8 mouse cellular contexts compared by ENCODE assay signal in the genomic region with DNA sequence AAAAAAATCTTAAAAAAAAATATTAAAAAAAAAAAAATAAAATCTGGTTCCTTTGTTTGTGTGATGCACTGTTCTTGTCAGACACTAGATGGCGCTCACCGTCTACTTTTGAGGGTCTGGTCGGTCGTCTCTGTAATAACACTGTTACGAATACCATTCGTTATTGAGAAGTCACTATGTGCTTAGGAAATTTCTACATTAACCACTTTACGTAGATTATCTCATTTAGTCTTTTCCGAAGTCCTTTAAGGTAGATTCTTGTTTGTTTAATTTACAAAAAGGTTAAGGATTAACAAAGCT. TPM values are rescaled to one million over a fixed set of nuclear protein-coding genes. Genes with fewer than 3 reads are reported as not detected.
DNase-seq lines count a peak whose midpoint lies in the region; ATAC-seq and TF ChIP-seq lines count a peak whose summit lies in the region.

No protein-coding gene starts in this region.

- no peaks in the 10 kb centered on the region for H3K4me1 ChIP-seq in liver, postnatal 0 days (ENCODE audit: insufficient read depth)

- DNase-seq in left cerebral cortex, adult 18-20 months (ENCODE audit: low spot score in 2 of 2), result peak; percentile 39 to 51
- DNase-seq in left cerebral cortex, postnatal 36 days (ENCODE audit: low spot score in 2 of 2), result no peak
- DNase-seq in MN1 (ENCODE audit: low spot score), result peak; percentile 57
- peak; percentile 77 to 83 for DNase-seq in cerebellum, postnatal 10 days
- peak; percentile 45 to 66 for DNase-seq in heart, postnatal 10 days
- DNase-seq in liver, postnatal 0 days, result peak; percentile 24
- peak; percentile 74 for DNase-seq in retina, postnatal 1 day
- DNase-seq in spleen, adult 12 weeks (ENCODE audit: low spot score), result no peak

- H3K4me3 ChIP-seq in liver, postnatal 0 days (ENCODE audit: low read depth, low read length), result no peak overlapping the region

- H3K27ac ChIP-seq in liver, postnatal 0 days (ENCODE audit: low read depth), result no peak overlapping the region

- no peaks in the 10 kb centered on the region for H3K27me3 ChIP-seq in liver, postnatal 0 days (ENCODE audit: insufficient read depth, low read length)

- ATAC-seq in liver, postnatal 0 days, result no peak

- TF ChIP-seq CTCF in liver, postnatal 0 days (IDR thresholded peaks at IDR 0.05; ENCODE audit: low read depth), result peak; percentile 67

- intact Hi-C loops in left cerebral cortex, postnatal 36 days (cut with DNase I), result no loop called here
- intact Hi-C loops in heart, postnatal 10 days (cut with DNase I), result loop anchor here (1.0 kb wide), 1 partner anchor 1851 kb away; no protein-coding TSS in a partner anchor

- no peak for TF ChIP-seq EP300 in liver, postnatal 0 days (IDR thresholded peaks at IDR 0.05; ENCODE audit: low read depth)

- H3K36me3 ChIP-seq in liver, postnatal 0 days (replicated peaks; ENCODE audit: insufficient read depth, low read length), result no peaks in the 10 kb centered on the region

- WGBS in liver, postnatal 0 days (ENCODE audit: insufficient replicate concordance), result 12% methylated on average over 8 of the region's 8 CpGs

- no peak overlapping the region for H3K9ac ChIP-seq in liver, postnatal 0 days (replicated peaks)

- H3K4me2 ChIP-seq in liver, postnatal 0 days (ENCODE audit: low read depth, low read length), result no peak overlapping the region

- H3K9me3 ChIP-seq in liver, postnatal 0 days (ENCODE audit: low read length), result no peaks in the 10 kb centered on the region

RNA-seq across cellular contexts. Expression of a gene that starts 27.9 kb away (rescaled TPM):
- 10 to 100 TPM; 65.5 to 66.2 TPM for total RNA-seq in left cerebral cortex, adult 18-20 months (2021)
- total RNA-seq in left cerebral cortex, postnatal 36 days (2021), result 10 to 100 TPM; 56.9 to 58.9 TPM
- 10 to 100 TPM; 50.5 to 51.9 TPM for total RNA-seq in heart, postnatal 10 days (2021)
- polyA plus RNA-seq in liver, postnatal 0 days (2015; fragmentation: Nextera tagmentation; extraction: Ambion mirVana), result 36.1 and 42.3 TPM in 2 replicates

RNA-seq across cellular contexts. Expression of a gene that starts 59.4 kb away (rescaled TPM):
- 10 to 100 TPM; 33.7 to 34.2 TPM for total RNA-seq in left cerebral cortex, adult 18-20 months (2021)
- 10 to 100 TPM; 30.3 to 37.4 TPM for total RNA-seq in left cerebral cortex, postnatal 36 days (2021)
- total RNA-seq in heart, postnatal 10 days (2021), result 10 to 100 TPM; 29.2 to 31.9 TPM
- 15.2 and 19.6 TPM in 2 replicates for polyA plus RNA-seq in liver, postnatal 0 days (2015; fragmentation: Nextera tagmentation; extraction: Ambion mirVana)

Comparison
In these comparisons a context has a peak if more than half of its experiments do, and no peak if none do; other contexts are left out.
1. DNase-seq: peak in left cerebral cortex, adult 18-20 months (2 of 2), MN1 (single experiment), cerebellum, postnatal 10 days (2 of 2), heart, postnatal 10 days (2 of 2), liver, postnatal 0 days (single experiment) and retina, postnatal 1 day (single experiment); none in left cerebral cortex, postnatal 36 days (0 of 2) and spleen, adult 12 weeks (single experiment).